Mouse (Mus musculus): Measurements from ENCODE around the gene Hacd4.
"Not testable (repeated sequence)": the region's sequence is repeated elsewhere in the genome, so short reads cannot be mapped to it uniquely, and the experiment has no call there.

Hacd4 gene

DNA sequence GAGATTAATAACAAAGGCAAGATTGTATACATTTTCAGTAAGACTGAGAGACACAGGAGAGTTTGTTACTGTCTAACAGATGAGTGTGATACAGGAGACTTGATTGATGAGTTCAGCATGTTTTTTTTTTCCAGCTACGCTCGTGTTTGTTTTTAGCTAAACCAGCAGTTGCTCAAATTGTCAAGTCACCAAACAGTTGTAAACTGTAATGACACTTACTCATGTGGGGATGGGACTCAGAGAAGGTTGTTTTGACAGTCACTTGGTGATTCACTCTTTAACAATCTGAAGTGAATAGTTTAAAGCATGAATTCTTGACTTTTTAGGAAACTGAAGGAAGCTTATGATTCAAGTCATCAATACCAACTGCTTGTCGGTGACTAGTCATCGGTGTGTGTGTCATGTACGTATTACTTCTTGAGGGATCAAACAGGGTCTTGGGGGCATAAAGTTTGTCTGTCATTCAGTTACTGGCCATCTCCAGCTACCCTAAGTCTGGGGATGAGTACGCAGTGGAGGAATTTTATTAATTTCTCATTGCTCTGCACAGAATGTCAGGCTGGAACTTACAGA is 2.0 kb downstream of the Hacd4 start:
- DNase-seq (ENCODE audit: low read depth, low spot score): no peak

DNA sequence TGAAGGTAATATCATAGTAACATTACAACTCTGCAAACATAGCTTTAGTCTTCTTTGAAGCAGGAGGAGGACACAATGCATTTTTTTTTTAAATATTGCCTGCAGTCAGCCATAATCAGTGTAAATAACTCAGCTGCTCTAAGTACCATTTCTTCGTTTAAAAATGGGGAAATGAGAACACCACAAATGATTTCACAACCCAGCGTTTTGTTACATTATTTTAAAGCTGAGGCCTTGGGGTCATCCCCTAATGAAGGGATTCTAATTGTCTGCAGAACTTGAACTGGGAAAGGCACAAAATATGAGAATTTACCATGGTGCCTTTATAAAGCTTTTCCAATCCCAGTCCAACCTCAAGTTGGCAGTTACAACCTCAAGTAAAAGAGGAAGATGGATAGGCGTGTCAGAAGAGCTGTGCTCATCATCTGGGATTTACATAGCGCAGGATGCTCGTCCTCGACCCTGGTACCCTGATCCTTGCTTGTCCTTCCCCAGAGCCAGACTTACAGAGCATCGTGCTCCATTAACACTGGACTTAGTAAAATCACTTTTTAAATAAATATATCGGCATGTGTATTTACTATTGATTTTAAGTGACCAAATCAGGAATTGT is 6.2 kb downstream of the Hacd4 start:
- DNase-seq (ENCODE audit: low read depth, low spot score): no peak

DNA sequence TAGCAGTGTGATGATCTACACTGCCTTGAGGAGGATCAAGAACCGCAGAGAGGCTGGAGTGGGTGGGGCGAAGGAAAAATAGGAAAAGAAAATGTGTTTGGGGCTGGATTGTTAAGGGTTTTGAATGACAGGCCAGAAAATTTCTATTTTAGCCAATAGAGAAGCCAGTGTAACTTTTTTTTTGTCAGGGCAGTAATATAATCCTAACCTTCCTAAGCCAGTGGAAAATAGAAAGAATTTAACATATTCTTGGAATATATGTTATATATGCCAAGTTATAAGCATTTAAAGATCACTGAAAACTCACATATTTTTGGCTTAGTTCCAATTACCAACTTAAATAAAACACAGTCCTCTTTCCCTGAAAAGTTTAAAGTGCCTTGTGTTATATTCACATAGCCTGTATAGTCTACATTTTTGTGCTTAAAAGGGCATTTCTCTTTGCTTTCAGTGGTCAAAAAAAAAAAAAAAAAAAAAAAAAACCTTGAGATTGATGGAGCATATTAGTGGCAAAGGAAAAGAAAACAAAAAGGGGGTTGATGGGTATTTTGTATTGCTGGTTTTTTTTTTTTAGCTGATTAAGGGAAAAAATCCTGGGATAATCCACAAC is 11.0 kb downstream of the Hacd4 start:
- DNase-seq (ENCODE audit: low read depth, low spot score): no peak

DNA sequence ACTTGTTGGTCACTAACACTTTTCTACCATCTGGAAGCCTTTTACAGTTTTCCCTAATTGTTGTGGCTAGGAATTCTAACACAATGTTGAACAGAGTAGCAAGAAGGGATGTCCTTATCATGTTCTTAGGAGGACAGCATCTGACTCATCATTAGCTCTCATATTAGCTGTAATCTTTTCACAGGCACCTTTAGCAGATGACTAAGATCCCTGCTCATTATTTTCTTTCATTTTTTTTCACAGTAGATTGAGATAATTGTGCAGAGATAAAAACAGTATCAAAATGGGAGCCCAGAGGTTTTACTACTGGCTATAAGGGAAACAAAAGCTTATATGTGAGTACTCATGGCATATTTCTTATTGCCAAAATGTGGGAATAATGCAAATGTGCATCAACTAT is 14.2 kb downstream of the Hacd4 start:
- DNase-seq (ENCODE audit: low read depth, low spot score): no peak

DNA sequence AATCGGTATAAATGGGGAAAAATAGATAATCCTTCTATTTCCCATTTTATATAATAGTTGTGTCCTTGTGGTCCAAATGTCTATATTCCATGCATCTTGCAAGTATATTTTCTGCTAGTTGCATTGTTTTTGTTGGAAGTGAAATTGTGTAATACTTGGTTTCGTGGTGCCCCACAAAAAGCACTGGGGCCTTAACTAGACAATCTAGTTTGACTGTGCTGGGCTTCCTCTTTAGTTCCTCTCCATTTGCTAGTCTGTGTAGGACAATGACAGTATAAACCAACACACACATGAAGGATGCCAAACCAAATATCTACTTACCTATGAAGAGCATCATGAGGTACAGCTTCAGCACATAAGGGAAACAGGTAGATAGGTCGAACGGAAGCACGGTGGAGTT is 19.4 kb downstream of the Hacd4 start:
- no peak for DNase-seq (ENCODE audit: low read depth, low spot score)

DNA sequence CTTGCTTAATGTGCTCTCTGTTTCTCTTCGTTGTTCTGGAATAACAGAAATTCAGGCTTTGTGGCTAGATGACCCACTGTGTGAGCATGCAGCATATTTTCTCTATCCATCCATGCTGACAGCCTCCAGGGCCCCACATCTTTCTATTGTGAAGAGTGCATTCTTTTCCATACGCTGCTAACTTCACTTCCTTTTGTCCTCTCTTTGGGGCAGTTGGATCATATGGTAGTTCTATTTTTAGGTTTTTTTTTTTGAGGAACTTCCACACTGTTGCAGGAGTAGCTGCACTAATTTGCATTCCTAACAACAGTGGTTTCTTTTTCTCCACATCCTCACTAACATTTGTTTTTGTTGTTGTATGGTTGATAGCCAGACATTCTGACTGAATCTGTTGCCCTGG is 23.7 kb downstream of the Hacd4 start:
- no peak for DNase-seq (ENCODE audit: low read depth, low spot score)

DNA sequence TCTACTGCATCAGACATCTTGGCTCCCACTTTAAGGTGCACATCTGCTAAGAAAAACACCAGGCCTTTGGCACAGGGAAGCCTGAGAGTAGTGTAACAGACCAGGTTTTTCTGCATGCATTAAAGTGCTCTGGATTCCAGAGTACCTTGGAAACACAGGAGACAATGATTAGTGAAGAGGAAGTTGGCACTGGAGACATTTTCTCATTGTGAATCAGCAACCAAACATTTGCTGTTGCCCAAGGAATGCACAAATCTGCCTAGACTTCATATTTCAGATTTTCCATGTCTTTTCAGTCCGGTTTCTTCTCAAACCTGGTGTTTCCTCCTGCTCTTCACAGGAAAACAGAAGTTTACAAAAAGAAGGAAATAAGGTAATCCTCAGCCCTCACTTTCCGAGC is 26.4 kb downstream of the Hacd4 start:
- no peak for DNase-seq (ENCODE audit: low read depth, low spot score)

DNA sequence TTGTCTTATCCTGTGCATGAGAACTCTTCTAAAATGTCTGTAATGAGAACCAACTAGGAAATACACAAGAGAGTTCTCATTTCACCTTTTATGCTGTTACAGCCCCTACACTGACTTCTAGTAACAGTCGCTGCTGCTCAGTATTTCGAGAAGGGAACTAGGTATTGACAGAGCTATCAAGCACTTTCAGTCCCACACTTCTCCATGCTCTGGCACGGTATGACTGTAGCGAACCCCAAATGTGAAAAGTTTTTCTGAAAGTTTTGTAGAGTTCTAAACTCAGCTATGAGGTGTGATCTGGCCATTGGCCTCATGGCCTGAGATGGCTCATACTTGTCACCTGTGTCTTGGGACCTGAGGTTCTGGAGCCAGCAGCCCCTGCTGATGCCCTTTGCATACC is 29.4 kb downstream of the Hacd4 start:
- no peak for DNase-seq (ENCODE audit: low read depth, low spot score)

DNA sequence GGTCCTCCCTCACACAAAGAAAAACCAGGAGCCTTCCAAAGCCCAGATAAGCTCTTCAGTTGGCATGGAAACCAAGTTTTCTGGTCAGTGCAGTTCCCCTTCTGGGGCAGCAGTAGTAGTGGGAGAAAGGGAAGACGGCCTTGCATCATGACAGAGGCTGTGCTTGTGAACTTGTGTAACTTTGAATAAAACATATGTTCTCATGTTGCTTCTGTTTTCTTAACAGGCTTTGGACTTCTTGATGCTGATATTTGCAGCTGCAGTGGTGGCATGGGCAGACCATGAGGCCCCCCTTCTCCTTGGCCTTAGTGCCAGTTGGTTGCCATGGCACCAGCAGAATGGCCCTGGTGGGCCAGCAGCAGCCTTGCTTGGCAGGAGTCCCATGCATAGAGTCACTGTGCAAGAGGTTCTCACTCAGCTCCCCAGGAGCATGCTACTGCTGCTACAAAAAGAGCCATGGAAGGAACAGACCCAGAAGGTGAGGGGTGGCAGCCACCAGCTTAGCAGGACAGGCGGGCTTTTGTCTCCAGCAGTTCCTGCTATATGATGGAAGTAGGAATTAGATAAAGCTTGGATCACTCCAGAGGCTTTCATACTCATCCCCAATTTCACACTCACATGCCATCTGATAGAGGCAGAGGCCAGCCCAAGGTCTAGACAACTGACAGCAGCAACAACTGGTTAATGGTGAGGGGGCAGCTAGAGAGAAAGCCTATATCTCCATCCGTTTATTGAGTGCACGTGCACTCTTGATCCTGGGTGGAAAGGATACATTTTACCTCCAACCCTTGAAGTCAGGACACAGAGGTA is 31.6 kb downstream of the Hacd4 start:
- no peak for DNase-seq (ENCODE audit: low read depth, low spot score)

DNA sequence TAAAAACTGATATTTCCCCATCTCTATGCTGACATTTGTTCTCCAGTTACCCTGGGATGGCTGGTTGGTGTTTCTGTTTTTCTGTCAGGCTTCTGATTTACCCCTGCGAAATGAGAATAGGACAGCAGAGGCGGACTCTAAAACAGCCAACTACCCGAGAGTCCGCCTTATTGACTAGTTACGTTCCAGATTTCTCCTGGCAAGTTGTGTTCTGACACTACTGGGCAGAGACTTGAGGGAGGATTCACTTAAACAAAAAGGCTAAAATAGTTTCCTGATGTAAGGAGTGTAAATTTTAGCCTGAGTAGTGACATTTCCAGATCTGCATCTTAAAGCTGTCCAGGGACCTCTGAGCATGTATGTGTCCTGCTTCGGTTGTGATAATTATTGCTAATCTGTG is 35.8 kb downstream of the Hacd4 start:
- DNase-seq (ENCODE audit: low read depth, low spot score): no peak

DNA sequence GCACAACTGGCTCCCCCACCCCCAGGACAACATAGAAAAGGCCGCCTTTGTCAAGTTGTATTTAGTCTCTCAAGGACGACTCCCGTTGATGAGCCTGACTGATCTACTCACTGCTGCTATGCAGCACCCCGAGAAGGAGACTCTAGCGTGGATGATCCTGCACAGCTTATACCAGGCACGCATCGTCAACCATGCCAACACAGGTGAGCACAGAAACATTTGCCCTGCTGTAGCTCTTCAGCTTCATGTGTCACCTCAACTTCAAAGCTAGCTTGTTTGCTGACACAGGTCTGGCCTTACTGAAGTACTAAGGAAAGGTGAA is 37.8 kb downstream of the Hacd4 start:
- DNase-seq (ENCODE audit: low read depth, low spot score): no peak

DNA sequence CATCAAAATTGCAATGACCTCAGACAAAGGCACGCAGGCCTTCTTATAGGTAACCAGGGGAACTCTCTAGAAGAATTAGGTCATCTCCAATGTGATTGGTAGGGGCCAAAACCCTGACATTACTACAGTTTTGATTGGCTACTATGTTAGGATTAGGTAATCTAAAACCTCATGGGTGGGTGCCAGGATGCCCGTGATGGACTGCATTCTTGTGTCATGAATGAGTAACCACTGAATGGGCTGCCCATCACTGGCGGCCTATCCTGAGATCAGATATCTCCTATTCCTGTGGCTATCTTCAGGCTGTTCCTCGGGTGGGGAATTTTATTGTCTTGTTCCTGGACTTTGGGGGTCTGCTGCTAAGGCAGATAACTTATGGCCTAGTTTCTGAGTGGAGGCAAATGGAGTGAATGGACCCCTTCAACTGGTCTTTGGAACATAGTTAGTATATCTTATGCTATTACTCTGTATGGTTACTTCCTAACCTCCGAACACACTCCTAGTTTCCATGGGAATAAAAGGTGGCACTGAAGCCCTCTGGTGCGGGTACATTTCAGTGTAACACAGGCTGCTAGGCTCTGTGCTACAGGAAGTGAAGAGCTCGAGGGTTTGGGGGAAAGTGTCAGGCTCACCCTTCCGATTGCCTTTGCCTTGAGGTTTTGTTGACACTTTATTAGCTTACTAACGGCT is 38.3 kb downstream of the Hacd4 start:
- DNase-seq (ENCODE audit: low read depth, low spot score): no peak

DNA sequence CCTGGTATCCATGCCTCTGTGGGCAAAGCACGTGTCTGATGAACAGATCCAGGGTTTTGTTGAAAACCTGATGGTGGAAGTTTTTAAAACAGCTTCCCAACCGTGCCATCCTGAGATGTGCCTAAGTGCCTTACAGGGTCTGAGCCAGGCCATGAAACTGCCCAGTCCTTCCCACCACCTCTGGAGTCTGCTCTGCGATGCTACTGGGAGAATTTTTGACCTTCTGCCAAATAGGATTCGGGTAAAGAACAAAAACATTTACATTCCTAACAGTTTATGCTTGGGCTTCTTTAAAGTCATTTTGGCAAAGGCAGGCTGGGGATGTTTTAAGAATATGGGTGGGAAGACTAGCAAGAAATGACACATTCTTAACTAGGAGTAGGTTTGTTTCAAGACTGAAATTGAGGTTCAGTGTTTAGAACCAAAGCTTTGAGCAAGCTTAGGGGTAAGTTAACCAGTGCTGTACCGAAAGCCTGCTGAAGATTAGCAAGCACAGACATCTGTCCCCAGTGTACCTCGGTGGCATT is 41.7 kb downstream of the Hacd4 start:
- DNase-seq (ENCODE audit: low read depth, low spot score): no peak

DNA sequence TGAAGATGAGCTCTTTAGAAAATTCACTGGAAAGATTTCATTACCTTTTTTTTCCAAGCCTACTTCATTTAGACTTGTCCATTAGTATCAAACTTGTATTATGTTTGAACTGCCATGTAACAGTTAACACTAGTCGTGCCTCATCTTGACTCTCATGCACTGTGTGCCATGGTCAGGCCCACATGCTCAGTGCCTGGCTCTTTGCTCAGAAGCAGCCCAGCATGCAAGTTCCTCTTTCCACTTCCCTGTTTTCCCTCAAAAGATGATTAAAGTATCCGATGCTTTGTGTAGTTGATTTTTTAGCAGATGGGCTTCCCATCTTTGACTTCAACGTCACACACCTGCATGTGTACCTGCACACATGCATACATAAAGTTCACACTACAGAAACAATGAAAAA is 43.0 kb downstream of the Hacd4 start:
- no peak for DNase-seq (ENCODE audit: low read depth, low spot score)

DNA sequence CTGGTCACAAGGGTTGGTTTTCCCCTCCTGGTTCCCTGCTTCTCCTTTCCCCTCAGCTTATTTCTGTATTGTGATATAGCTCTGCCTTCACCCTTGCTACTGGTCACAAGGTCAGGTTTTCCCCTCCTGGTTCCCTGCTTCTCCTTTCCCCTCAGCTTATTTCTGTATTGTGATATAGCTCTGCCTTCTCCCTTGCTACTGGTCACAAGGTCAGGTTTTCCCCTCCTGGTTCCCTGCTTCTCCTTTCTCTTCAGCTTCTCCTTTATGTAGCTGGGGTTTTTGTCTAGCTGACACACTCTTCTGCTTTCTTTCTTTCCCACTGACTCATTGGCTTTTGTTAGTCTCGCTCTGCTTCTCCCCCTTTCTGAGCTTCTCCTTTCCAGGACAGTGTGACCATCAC is 48.1 kb downstream of the Hacd4 start:
- DNase-seq (ENCODE audit: low read depth, low spot score): not testable (repeated sequence)

DNA sequence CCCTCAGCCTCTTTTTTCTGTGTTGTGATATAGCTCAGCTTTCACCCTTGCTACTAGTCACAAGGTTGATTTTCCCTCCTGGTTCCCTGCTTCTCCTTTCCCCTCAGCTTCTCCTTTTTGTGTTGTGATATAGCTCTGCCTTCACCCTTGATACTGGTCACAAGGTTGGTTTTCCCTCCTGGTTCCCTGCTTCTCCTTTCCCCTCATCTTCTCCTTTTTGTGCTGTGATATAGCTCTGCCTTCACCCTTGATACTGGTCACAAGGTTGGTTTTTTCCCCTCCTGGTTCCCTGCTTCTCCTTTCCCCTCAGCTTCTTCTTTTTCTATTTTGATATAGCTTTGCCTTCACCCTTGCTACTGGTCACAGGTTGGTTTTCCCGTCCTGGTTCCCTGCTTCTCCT is 48.7 kb downstream of the Hacd4 start:
- no peak for DNase-seq (ENCODE audit: low read depth, low spot score)

DNA sequence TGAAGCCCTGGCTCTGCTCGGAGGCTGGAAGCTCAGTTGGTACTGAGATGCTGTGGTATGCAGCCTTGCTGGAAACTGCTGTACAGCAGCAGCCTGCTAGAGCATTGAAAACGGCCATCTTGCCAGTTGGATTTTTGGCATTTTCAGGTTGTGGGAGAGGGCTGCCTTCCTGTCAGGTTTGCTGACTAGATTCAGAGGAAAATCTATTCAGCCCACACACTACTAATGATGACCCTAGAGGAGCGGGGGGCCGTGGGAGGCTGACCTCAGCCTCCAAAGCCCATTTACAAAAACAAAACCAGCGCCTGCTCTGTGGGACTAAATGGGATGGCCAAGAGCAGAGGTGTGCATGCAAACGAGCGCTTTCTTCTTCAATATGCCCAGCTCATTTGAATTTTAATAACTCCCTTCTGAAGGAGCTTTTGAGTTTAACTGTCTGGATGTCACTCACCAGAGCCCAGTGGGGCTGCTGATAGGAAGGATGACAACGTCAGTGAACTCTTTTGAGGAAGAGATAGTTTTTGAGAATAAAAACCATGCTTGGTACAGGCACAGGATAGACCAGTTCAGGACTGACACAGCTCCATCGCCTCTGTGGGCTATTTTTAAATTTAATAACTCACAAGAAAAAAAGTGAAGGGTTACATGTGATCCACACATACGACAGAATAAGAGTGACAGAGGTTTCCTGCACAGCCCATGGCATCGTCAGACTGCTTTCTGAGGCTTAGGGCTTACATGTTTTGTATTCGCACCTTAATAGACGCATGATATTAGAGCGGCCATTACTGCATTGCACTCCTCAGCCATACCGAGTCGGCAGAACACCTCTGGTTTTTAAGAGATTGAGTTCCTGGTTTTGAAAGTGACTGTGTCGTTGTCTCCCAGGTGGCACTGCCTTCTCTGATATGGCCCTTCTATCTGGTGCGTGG is 66.2 kb downstream of the Hacd4 start:
- DNase-seq (ENCODE audit: low read depth, low spot score): no peak

DNA sequence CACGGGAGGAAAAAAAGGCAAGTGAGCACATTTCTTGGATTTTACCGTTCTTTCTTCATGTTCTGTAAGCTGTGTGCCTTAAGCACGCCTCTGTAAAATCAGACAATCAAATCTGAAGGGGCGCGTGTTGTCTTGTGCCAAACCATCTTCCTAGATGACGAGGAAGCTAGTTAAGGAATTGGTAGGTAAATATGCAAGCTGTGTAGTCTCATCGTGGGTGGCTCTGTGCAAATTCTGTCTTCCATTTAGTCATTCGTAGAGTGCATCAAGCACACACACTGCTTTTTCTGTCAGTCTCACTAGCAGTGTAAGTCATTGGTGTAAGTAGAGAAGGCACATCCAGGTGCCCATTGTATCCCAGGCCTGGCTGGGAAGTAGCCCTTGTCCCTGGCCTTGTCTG is 67.9 kb downstream of the Hacd4 start:
- no peak for DNase-seq (ENCODE audit: low read depth, low spot score)

DNA sequence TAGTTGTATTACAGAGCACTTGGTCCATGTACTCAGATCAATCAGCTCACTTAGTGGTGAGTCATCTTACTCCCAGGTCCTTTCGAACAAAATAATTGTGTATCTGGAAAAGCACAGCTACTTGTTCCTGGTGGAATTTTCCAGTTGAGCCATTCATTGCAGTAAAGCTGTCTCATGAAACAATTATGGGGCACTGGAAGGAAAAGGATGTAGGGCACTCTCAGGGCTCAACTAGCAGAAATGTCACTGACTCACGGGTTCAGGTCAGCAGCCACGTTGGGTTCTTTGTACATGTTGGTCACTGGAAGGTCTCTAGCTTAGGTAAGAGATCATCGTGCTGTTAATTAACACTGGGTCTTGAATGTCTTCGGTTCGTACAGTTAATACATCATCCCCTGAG is 68.8 kb downstream of the Hacd4 start:
- no peak for DNase-seq (ENCODE audit: low read depth, low spot score)

DNA sequence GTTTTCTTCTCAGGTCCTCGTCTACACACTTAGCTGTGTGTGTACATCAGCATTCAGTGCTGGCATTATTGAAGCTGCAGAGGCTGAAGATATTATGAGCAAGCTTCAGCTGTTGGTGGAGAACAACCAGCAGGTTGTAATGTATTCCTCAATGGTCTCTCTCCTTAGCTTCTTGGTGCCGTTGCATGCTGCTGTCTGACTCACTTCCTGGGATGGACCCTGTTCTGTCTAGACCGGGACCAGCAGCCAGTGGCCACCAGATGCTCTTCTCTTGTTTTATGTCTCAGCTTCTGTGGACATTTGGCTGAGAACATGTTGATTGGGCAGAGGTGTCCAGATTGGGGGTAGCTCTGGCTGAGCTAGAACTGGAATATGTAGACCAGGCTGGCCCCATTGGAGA is 81.3 kb downstream of the Hacd4 start:
- DNase-seq (ENCODE audit: low read depth, low spot score): no peak

DNA sequence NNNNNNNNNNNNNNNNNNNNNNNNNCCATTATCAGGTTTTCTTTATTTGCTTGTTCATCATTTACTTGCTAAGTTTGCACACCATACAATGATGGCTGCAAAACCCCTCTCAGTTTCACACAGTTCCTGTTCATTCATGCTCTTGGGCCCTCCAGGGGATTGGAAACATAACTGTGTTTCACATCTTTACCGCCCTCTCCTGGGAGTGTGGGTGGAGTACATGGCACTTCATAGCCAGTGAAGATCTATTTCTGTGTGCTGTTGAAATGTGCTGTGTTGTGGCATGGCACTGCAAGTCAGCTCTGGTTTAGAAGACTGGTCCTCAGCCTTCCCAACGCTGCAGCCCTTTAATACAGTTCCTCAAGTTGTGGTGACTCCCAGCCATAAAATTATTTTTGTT is 82.1 kb downstream of the Hacd4 start:
- DNase-seq (ENCODE audit: low read depth, low spot score): peak; percentile 43

All from ES-CJ7 (cell line).